Mouse (Mus musculus) layer of hippocampus, postnatal 36 days (tissue): ENCODE results near the gene Sec24d. TPM values are rescaled to one million over a fixed set of nuclear protein-coding genes. Genes with fewer than 3 reads are reported as not detected.
A peak's percentile ranks its signal among the peaks of the same experiment; 100 is the strongest.

Experiments used
- DNase-seq, 2 experiments: peaks; one replicate each; pipeline ENCODE4 v3.0.0; 2022
- total RNA-seq, 2 experiments: library from RNA; stranded (reverse); gene quantifications; 2 replicates each; pipeline ENCODE4 v1.2.3; 2021

The Sec24d gene
- total RNA-seq, 2 experiments from 2014 or later: 20.2 to 28.3 TPM

GRCm38 (mm10) chr3:123298283-123298682 lies 31.0 kb downstream of the Sec24d start:
- peak; percentile 84 to 85 for DNase-seq

GRCm38 (mm10) chr3:123301521-123301920 lies 34.3 kb downstream of the Sec24d start:
- no peak for DNase-seq

GRCm38 (mm10) chr3:123305611-123306010 lies 38.4 kb downstream of the Sec24d start:
- DNase-seq: no peak

DNA sequence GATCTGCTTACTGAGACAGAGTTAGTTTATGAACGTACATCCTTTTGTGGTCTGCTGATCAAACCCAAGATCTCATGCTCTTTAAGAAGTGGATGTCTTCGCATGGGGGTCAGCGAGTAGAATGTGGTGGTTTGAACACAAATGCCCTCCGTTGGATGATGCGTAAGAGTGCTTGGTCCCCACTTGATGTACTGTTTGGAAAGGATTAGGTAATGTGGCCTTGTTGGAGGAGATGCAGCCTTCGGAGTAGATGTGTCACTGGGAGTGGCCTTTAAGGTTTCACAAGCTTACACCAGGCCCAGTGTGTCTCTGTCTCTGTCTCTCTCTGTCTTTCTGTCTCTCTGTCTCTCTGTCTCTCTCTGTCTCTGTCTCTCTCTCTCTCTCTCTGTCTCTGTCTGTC lies 40.2 kb downstream of the Sec24d start:
- no peak for DNase-seq

DNA sequence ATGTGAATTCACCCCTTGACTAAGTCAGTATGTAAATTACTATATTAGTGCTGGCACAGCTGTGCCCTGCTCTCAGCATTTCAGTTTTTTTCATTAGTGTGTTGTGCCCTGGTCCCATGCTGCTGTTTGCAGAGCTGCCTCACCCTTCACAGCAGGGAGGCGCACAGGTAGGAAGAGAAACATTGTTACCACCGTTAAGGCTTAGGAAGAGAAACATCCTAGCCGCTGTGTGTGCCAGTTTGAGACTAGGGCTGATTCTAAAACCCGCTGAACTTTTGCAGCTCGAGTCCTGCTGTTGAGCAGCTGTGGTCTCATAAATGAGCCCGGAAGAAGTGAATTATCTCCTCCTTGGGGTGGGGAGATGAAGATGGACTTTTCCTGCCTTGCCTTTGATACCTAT lies 41.9 kb downstream of the Sec24d start:
- no peak for DNase-seq

DNA sequence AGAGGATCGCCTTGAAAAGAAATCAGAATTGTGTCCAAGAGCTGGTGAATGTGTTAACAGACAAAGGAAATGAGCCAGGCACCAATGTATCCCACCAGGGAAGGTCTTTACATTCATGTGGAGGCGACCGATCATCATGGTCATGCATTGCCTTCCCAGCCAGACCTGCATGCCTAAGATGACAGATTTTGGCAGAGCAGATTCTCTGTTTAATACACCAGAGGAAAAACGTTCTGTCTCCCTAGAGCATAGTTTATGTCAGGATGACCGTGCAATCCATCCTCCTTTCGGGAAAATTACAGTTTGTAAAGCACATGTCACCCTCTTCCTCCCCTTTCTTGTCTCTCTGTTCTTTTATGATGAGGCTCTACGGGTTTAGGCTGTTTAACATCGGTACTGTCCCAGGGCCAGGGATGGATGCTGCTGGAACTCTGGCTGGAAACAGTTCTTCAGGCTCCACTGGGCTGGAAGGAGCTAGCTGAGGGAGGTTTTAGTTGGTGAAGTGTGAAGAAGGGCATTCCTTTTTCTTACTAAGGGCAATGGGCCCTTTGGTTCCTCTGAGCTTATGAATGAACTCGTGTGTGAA lies 45.3 kb downstream of the Sec24d start:
- no peak for DNase-seq

- no peak for DNase-seq
Observed at GRCm38 (mm10) chr3:123313477-123313876, 46.2 kb downstream of the Sec24d start.

GRCm38 (mm10) chr3:123313920-123314614 lies 46.8 kb downstream of the Sec24d start:
- DNase-seq: no peak

- DNase-seq: no peak
Observed at GRCm38 (mm10) chr3:123316066-123316465, 48.8 kb downstream of the Sec24d start.

GRCm38 (mm10) chr3:123317081-123317480 lies 49.8 kb downstream of the Sec24d start:
- no peak for DNase-seq

GRCm38 (mm10) chr3:123320341-123320740 lies 53.1 kb downstream of the Sec24d start:
- no peak for DNase-seq

DNA sequence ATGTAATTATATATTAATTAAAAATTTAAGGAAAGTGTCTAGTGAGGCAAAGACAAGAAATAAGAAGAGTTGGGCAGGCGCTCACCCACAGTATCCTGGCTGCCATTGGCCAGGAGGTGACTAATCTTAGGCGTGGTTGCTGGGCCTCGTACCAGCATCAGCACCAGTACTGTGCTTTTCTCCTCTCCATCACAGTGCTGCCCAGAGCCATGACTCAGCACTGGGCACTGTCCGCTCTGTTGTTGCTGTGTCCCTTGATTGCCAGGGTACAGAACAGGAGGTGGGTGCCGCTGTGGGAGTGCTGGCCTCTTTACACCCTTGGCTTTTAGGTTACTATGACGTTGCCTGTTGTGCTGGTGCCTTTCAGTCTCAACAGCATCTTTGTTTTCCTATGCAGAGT lies 54.4 kb downstream of the Sec24d start:
- peak in 1 of 2 experiments; percentile 32 for DNase-seq

GRCm38 (mm10) chr3:123322147-123322546 lies 54.9 kb downstream of the Sec24d start:
- DNase-seq: no peak

DNA sequence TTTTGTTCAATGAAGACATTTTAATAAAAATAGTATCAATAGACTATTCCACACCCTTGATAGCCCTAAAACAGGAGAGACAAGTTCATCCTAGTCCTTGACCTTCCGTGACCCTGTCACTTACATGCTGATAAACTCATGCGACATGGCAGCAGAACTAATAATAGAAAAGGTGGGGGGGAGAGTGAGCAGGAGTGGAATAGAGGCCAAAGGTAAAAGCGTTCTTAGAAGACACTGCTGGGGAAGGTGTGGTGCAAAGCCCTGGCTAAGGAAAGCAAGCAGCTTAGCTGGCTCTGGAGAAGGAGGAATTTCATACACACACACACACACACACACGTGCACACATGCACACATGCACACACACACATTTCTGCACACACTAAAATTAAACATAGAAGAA lies 57.1 kb downstream of the Sec24d start:
- DNase-seq: no peak

GRCm38 (mm10) chr3:123329251-123329650 lies 62.0 kb downstream of the Sec24d start:
- no peak for DNase-seq

DNA sequence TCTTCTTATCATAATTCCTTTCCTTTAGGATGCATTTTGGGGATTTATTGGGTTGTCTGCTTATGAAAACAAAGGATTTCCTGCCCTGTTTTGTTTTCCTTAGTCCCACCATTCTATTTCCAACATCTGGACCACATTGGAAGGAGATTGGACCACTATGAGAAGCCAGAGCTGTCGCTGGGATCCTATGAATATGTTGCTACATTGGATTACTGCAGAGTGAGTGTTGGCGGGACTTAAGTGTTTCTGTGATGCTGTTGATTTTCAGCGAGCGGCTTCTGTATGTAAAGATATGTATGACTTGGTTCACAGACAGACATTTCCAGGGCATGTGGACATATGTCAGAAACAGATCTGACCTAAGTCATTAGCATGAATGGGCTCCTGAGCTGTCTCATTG lies 63.0 kb downstream of the Sec24d start:
- DNase-seq: no peak

DNA sequence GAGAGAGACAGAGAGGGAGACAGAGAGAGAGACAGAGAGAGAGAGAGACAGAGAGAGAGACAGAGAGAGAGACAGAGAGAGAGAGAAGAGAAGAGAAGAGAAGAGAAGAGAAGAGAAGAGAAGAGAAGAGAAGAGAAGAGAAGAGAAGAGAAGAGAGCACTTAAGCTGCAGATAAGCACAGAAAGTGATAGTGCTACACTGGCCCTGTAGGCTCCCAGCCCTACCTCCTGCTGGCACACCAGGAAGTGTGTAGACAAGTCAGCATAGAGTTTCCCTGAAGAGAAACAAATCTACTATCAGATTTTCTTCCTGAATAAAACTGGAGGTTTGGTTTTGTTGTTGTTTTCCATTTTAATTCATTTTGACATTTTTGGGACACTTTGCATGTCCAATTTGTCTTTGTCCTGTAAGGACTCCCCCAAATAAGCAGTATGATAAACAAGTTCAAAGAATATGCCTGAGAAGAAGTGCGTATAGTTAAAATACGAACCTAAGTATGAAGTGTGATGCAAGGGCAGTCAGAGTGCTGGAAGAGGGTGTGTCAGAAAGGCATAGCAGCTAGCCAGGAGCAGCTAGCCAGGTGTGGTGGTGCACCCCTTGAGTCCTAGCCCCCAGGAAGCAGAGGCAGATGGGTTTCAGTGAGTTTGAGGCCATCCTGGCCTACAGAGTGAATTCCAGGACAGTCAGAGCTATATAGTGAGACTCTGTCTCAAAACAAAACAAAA lies 65.2 kb downstream of the Sec24d start:
- DNase-seq: no peak

GRCm38 (mm10) chr3:123333055-123333424 lies 65.8 kb downstream of the Sec24d start:
- DNase-seq: no peak

DNA sequence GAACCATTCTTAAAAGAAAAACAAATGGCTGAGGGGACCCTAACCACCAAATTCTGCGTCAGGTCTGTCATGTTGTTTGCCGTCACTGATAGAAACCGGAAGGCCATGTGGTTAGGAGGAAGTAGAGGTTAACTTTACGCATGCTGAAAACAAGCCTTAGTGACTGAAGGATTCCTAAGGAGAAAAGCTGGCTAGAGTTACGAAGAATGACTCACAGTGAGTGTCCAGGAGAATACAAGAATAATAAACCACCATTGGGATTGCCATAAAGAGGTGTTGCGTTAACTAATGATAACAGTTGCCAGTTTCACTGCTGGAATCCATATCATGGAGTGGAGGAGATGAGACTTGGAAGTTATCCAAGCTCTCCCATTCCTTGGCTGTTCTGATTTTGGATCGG lies 67.7 kb downstream of the Sec24d start:
- no peak for DNase-seq

DNA sequence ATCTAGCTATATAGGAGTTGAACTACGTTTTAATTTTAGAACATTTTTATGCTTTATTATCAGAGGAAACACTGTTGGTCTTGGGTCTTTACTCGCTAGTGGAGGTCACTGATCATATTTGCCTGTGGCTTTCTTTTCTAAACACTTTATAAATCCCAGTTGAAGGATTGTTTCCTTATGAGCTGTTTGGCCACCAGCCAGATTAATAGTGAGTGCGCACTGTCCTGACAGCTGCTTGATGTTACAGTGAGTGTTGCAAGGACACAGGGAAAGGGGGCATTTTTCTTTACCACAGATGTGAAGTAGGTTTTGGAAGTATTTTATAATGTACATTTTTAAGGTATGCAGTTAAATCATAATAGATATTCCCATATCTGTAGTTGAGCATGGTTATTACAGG lies 68.2 kb downstream of the Sec24d start:
- no peak for DNase-seq

GRCm38 (mm10) chr3:123336455-123336854 lies 69.2 kb downstream of the Sec24d start:
- no peak for DNase-seq

DNA sequence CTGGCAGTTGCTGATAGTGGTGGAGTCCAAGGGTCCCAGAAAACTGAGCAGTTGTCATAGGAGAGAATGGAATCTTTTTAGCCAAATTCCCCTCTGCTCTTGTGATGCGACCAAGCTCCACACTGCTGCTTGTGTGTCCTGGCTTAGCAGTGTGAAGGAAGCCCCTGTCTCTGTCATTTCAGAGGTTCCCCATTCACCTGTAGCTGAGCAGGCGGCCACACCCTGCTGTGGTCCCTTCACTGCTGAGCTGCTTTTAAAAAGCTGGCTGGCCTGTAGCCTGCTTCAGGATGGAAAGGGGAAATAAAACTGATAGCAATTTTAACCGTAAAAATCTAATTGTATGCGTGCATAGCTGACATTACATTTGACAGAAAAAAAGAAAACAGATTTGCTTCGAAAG lies 69.7 kb downstream of the Sec24d start:
- DNase-seq: no peak

DNA sequence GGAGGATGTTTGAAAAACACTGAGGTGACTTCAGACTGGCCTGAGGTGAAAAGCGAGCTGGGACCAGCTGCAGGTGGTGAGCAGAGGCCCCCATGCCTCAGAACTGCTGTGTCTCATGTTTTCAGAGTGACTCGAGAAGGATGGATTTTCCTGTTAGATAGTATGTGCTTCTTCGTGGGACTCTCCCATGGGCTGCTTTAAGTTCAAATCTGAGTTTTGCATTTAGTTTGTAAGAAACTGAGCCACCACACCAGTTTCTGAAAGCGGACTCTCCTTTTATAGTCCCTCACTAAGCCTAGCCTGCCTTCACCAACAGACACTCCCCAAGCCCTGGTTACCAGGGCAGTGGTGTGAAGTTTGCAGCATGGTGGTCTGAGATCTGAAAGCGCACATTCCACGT lies 70.6 kb downstream of the Sec24d start:
- DNase-seq: no peak

DNA sequence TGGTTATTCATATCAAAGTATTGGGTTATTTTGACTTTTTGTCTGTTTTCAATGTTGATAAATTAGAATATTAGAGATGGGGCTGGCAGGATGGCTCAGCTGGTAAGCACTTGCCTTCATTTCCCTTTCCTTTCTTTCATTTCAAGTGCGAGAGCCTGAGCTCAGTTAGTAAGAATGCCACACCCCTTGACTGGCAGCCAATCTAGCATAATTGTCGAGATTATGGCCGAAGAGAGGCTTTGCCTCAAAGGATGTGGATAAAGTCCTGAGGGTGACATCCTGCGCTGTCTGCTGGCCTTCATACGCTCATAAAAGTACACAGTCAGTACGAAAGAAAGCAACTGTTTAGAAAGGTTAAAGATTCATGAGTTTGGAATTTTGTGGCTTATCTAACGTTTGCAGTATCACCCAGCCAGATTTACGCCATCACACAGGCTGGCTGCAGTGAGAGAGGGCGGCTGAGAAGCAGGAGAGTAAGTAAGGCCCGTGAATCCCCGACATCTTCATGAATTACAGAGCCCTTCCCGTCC lies 71.5 kb downstream of the Sec24d start:
- no peak for DNase-seq
